Mouse (Mus musculus): ENCODE measurements around the gene Ehd4. TPM values are rescaled to one million over a fixed set of nuclear protein-coding genes. Genes with fewer than 3 reads are reported as not detected.

Ehd4 gene
- total and polyA plus RNA-seq, 3 experiments = 15.8 to 35.5 TPM; not detected in 1

GRCm38 (mm10) chr2:120167763-120168162 is 13.4 kb upstream of the Ehd4 start:
- DNase-seq (ENCODE audit: low read depth, low spot score) = no peak
- H3K36me3 ChIP-seq (ENCODE audit: control insufficient read depth in 1 of 2, insufficient read depth in 2 of 2, low read length in 2 of 2) = no peaks in the 10 kb centered on the region; a peak in 1 of 4 replicates
- no peak overlapping the region for H3K9ac ChIP-seq (ENCODE audit: control insufficient read depth, low read depth, low read length, poor library complexity, severe bottlenecking)
- H3K4me3 ChIP-seq (ENCODE audit: control insufficient read depth in 1 of 2, insufficient read depth in 1 of 2, low read depth in 2 of 2, low read length in 2 of 2) = no peak overlapping the region
- no peaks in the 10 kb centered on the region for H3K27me3 ChIP-seq (ENCODE audit: control insufficient read depth in 1 of 2, insufficient read depth in 2 of 2, low read length in 2 of 2)
- H3K4me1 ChIP-seq (ENCODE audit: control insufficient read depth in 1 of 2, insufficient read depth in 2 of 2, low read length in 2 of 2) = peaks cover 0 to 12% of the 10 kb centered on the region in 2 experiments; a peak in 3 of 4 replicates
- no peak overlapping the region for H3K27ac ChIP-seq (ENCODE audit: control insufficient read depth, low read depth, low read length)
- H3K9me3 ChIP-seq (replicated peaks; ENCODE audit: insufficient read depth, low read length) = no peaks in the 10 kb centered on the region
- TF ChIP-seq MAZ (IDR thresholded peaks at IDR 0.05; ENCODE audit: low read depth, low read length) (no peak), ZMIZ1 (IDR thresholded peaks at IDR 0.05; ENCODE audit: low read depth, low read length) (no peak), EP300 (IDR thresholded peaks at IDR 0.05; ENCODE audit: low read depth in 1 of 2, low read length in 2 of 2) (no peak), TBP (IDR thresholded peaks at IDR 0.05; ENCODE audit: low read depth, low read length) (no peak), SIN3A (IDR thresholded peaks at IDR 0.05; ENCODE audit: low read length) (no peak), GABPA (IDR thresholded peaks at IDR 0.05; ENCODE audit: low read depth, low read length) (no peak), KAT2A (conservative IDR thresholded peaks at IDR 0.05; ENCODE audit: low read depth, low read length) (no peak), TCF12 (IDR thresholded peaks at IDR 0.05; ENCODE audit: low read depth, low read length) (no peak), TAL1 (IDR thresholded peaks at IDR 0.05; ENCODE audit: low read length) (no peak), ZKSCAN1 (IDR thresholded peaks at IDR 0.05; ENCODE audit: low read depth, low read length) (no peak), RCOR1 (IDR thresholded peaks at IDR 0.05; ENCODE audit: low read depth, low read length) (no peak), SMC3 (IDR thresholded peaks at IDR 0.05; ENCODE audit: low read depth, low read length) (no peak), USF1 (IDR thresholded peaks at IDR 0.05; ENCODE audit: low read depth, low read length) (no peak), MYB (IDR thresholded peaks at IDR 0.05; ENCODE audit: low read depth, low read length) (no peak), MXI1 (IDR thresholded peaks at IDR 0.05; ENCODE audit: low read depth, low read length) (no peak), NELFE (IDR thresholded peaks at IDR 0.05; ENCODE audit: low read depth, low read length) (no peak)
- H3K79me2 ChIP-seq (ENCODE audit: control insufficient read depth, insufficient read depth, low read length, poor library complexity) = no peaks in the 10 kb centered on the region

- Histone ChIP-seq H3K27me3 (ENCODE audit: control insufficient read depth in 1 of 2, insufficient read depth in 2 of 2, low read length in 2 of 2) (no peaks in the 10 kb centered on the region), H3K9ac (ENCODE audit: control insufficient read depth, low read depth, low read length, poor library complexity, severe bottlenecking) (no peak overlapping the region), H3K79me2 (ENCODE audit: control insufficient read depth, insufficient read depth, low read length, poor library complexity) (no peaks in the 10 kb centered on the region), H3K9me3 (replicated peaks; ENCODE audit: insufficient read depth, low read length) (no peaks in the 10 kb centered on the region), H3K36me3 (ENCODE audit: control insufficient read depth in 1 of 2, insufficient read depth in 2 of 2, low read length in 2 of 2) (no peaks in the 10 kb centered on the region; a peak in 1 of 4 replicates), H3K4me1 (ENCODE audit: control insufficient read depth in 1 of 2, insufficient read depth in 2 of 2, low read length in 2 of 2) (peaks cover 0 to 3% of the 10 kb centered on the region in 2 experiments; a peak in 2 of 4 replicates), H3K27ac (ENCODE audit: control insufficient read depth, low read depth, low read length) (no peak overlapping the region), H3K4me3 (ENCODE audit: control insufficient read depth in 1 of 2, insufficient read depth in 1 of 2, low read depth in 2 of 2, low read length in 2 of 2) (no peak overlapping the region)
- no peak for TF ChIP-seq MXI1 (IDR thresholded peaks at IDR 0.05; ENCODE audit: low read depth, low read length)
- TF ChIP-seq UBTF (IDR thresholded peaks at IDR 0.05; ENCODE audit: borderline replicate concordance, insufficient read depth, low read depth, low read length) = no peak
- TF ChIP-seq GATA1 (IDR thresholded peaks at IDR 0.05; ENCODE audit: low read depth, low read length) = no peak
- no peak for TF ChIP-seq ETS1 (IDR thresholded peaks at IDR 0.05; ENCODE audit: low read depth, low read length)
- TF ChIP-seq SIN3A (IDR thresholded peaks at IDR 0.05; ENCODE audit: low read length) = no peak
- TF ChIP-seq POLR2A (IDR thresholded peaks at IDR 0.05; ENCODE audit: control insufficient read depth in 1 of 2, insufficient read depth in 1 of 2, low read depth in 1 of 2, low read length in 2 of 2, poor library complexity in 1 of 2) = no peak
- no peak for TF ChIP-seq ZNF384 (IDR thresholded peaks at IDR 0.05; ENCODE audit: low read depth, low read length)
- no peak for TF ChIP-seq GABPA (IDR thresholded peaks at IDR 0.05; ENCODE audit: low read depth, low read length)
- TF ChIP-seq CTCF (IDR thresholded peaks at IDR 0.05 in 2 of 3, conservative IDR thresholded peaks at IDR 0.05 in 1 of 3; ENCODE audit: control insufficient read depth in 1 of 3, insufficient read depth in 1 of 3, low read depth in 2 of 3, low read length in 3 of 3, poor library complexity in 1 of 3, severe bottlenecking in 1 of 3) = no peak
- TF ChIP-seq TBP (IDR thresholded peaks at IDR 0.05; ENCODE audit: low read depth, low read length) = no peak
- TF ChIP-seq TCF12 (IDR thresholded peaks at IDR 0.05; ENCODE audit: low read depth, low read length) = no peak
- no peak for TF ChIP-seq MYB (IDR thresholded peaks at IDR 0.05; ENCODE audit: low read depth, low read length)
- no peak for TF ChIP-seq TAL1 (IDR thresholded peaks at IDR 0.05; ENCODE audit: low read length)
- TF ChIP-seq SMC3 (IDR thresholded peaks at IDR 0.05; ENCODE audit: low read depth, low read length) = no peak
- no peak for TF ChIP-seq ZMIZ1 (IDR thresholded peaks at IDR 0.05; ENCODE audit: low read depth, low read length)
- DNase-seq (ENCODE audit: low read depth, low spot score) = no peak
Measured at GRCm38 (mm10) chr2:120165474-120165873, 11.1 kb upstream of the Ehd4 start.
